Mouse (Mus musculus) embryonic facial prominence, embryonic 10.5 days (tissue): ENCODE measurements around the gene Adgrg7. TPM values are rescaled to one million over a fixed set of nuclear protein-coding genes. Genes with fewer than 3 reads are reported as not detected.

Experiments
- DNase-seq: peaks from one replicate; pipeline ENCODE4 v3.0.0-alpha.2; 2017; ENCODE audit warnings: low spot score
- H3K27ac ChIP-seq: fragments of 300-500 bp; sonication (generic); replicated peaks from 2 replicates; pipeline ENCODE4 v1.5.1; 2016; ENCODE audit warnings: mild to moderate bottlenecking
- H3K27me3 ChIP-seq: fragments of 300-500 bp; sonication (generic); replicated peaks from 2 replicates; pipeline ENCODE4 v1.6.1; 2016; ENCODE audit warnings: low read depth, mild to moderate bottlenecking; ENCODE audit not compliant: poor library complexity, severe bottlenecking
- H3K36me3 ChIP-seq: fragments of 300-500 bp; sonication (generic); replicated peaks from 2 replicates; pipeline ENCODE4 v1.6.1; 2016; ENCODE audit warnings: mild to moderate bottlenecking, moderate library complexity
- H3K4me1 ChIP-seq: fragments of 300-500 bp; sonication (generic); 2 replicates; pipeline ENCODE4 v1.6.1; 2016
- H3K4me3 ChIP-seq: fragments of 300-500 bp; sonication (generic); 2 replicates; pipeline ENCODE4 v1.5.1; 2016; ENCODE audit warnings: mild to moderate bottlenecking, moderate library complexity
- H3K9me3 ChIP-seq: fragments of 300-500 bp; sonication (generic); 2 replicates; pipeline ENCODE4 v1.6.1; 2016; ENCODE audit warnings: mild to moderate bottlenecking
- WGBS: fragments of 180-500 bp; shearing (Covaris S2); methylation state at CpG from one replicate; pipeline ENCODE4 v1.1.7; 2016; 5-methylcytosine and 5-hydroxymethylcytosine counted together
- polyA plus RNA-seq: library from polyadenylated mRNA; unstranded; fragments of >200 nt; fragmentation: Nextera tagmentation; extraction: Ambion mirVana; gene quantifications from 2 replicates; pipeline ENCODE4 v1.2.1, GENCODE M21; 2016

Gene Adgrg7
- not detected in 2 replicates for polyA plus RNA-seq

- H3K9me3 ChIP-seq: no peaks in the 10 kb centered on the region
- H3K4me3 ChIP-seq: no peak within 1 kb of the TSS
- no peaks in the 10 kb centered on the region for H3K36me3 ChIP-seq
- no peak for DNase-seq
- no peaks in the 10 kb centered on the region for H3K27me3 ChIP-seq
- no peaks in the 10 kb centered on the region for H3K4me1 ChIP-seq
- no peak within 1 kb of the TSS for H3K27ac ChIP-seq
- WGBS: 83% methylated on average over 8 of the region's 8 CpGs
These were observed at the start of gene Adgrg7 for GRCm38 (mm10) chr16:56795481-56796139. Adgrg7 (minus strand) TSS chr16:56795855.

- no peaks in the 10 kb centered on the region for H3K4me1 ChIP-seq
- no peaks in the 10 kb centered on the region for H3K9me3 ChIP-seq
- DNase-seq: no peak
- no peaks in the 10 kb centered on the region for H3K36me3 ChIP-seq
- no peak overlapping the region for H3K27ac ChIP-seq
- no peak overlapping the region for H3K4me3 ChIP-seq
- H3K27me3 ChIP-seq: no peaks in the 10 kb centered on the region
- 91% methylated on average over 5 of the region's 5 CpGs for WGBS
These were observed 47.3 kb upstream of the Adgrg7 start for GRCm38 (mm10) chr16:56842988-56843387.

- no peaks in the 10 kb centered on the region for H3K36me3 ChIP-seq
- H3K9me3 ChIP-seq: no peaks in the 10 kb centered on the region
- no peak overlapping the region for H3K27ac ChIP-seq
- 94% methylated on average over 1 of the region's 1 CpGs for WGBS
- H3K4me1 ChIP-seq: no peaks in the 10 kb centered on the region
- no peak for DNase-seq
- H3K27me3 ChIP-seq: no peaks in the 10 kb centered on the region
- H3K4me3 ChIP-seq: no peak overlapping the region
These were observed 37.7 kb upstream of the Adgrg7 start for GRCm38 (mm10) chr16:56833312-56833711.

GRCm38 (mm10) chr16:56831986-56832385, 36.3 kb upstream of the Adgrg7 start:
- H3K4me1 ChIP-seq: no peaks in the 10 kb centered on the region
- H3K27me3 ChIP-seq: no peaks in the 10 kb centered on the region
- H3K36me3 ChIP-seq: no peaks in the 10 kb centered on the region
- 83% methylated on average over 2 of the region's 2 CpGs for WGBS
- H3K27ac ChIP-seq: no peak overlapping the region
- no peaks in the 10 kb centered on the region for H3K9me3 ChIP-seq
- no peak for DNase-seq
- H3K4me3 ChIP-seq: no peak overlapping the region

GRCm38 (mm10) chr16:56801370-56802109, 5.9 kb upstream of the Adgrg7 start:
- no peak overlapping the region for H3K27ac ChIP-seq
- no peaks in the 10 kb centered on the region for H3K9me3 ChIP-seq
- H3K36me3 ChIP-seq: no peaks in the 10 kb centered on the region
- no peak for DNase-seq
- no peaks in the 10 kb centered on the region for H3K4me1 ChIP-seq
- 87% methylated on average over 6 of the region's 6 CpGs for WGBS
- H3K4me3 ChIP-seq: no peak overlapping the region
- no peaks in the 10 kb centered on the region for H3K27me3 ChIP-seq

GRCm38 (mm10) chr16:56800946-56801345, 5.3 kb upstream of the Adgrg7 start:
- Histone ChIP-seq H3K4me1 (no peaks in the 10 kb centered on the region), H3K36me3 (no peaks in the 10 kb centered on the region), H3K4me3 (no peak overlapping the region), H3K27ac (no peak overlapping the region), H3K27me3 (no peaks in the 10 kb centered on the region), H3K9me3 (no peaks in the 10 kb centered on the region)
- WGBS: 87% methylated on average over 7 of the region's 7 CpGs
- no peak for DNase-seq

- DNase-seq: no peak
These were observed 4.8 kb upstream of the Adgrg7 start for GRCm38 (mm10) chr16:56800469-56800868.

GRCm38 (mm10) chr16:56799541-56800029, 3.9 kb upstream of the Adgrg7 start:
- no peaks in the 10 kb centered on the region for H3K4me1 ChIP-seq
- WGBS: 83% methylated on average over 3 of the region's 3 CpGs
- H3K36me3 ChIP-seq: no peaks in the 10 kb centered on the region
- no peak overlapping the region for H3K4me3 ChIP-seq
- no peaks in the 10 kb centered on the region for H3K27me3 ChIP-seq
- H3K27ac ChIP-seq: no peak overlapping the region
- no peak for DNase-seq
- H3K9me3 ChIP-seq: no peaks in the 10 kb centered on the region

More at GRCm38 (mm10) chr16:56800469-56800868, 4.8 kb upstream of the Adgrg7 start:
- Histone ChIP-seq H3K4me3 (no peak overlapping the region), H3K9me3 (no peaks in the 10 kb centered on the region), H3K27me3 (no peaks in the 10 kb centered on the region), H3K27ac (no peak overlapping the region), H3K36me3 (no peaks in the 10 kb centered on the region), H3K4me1 (no peaks in the 10 kb centered on the region)
- 43% methylated on average over 2 of the region's 2 CpGs for WGBS

GRCm38 (mm10) chr16:56798873-56799272, 3.2 kb upstream of the Adgrg7 start:
- Histone ChIP-seq H3K4me3 (no peak overlapping the region), H3K9me3 (no peaks in the 10 kb centered on the region), H3K36me3 (no peaks in the 10 kb centered on the region), H3K27me3 (no peaks in the 10 kb centered on the region), H3K27ac (no peak overlapping the region), H3K4me1 (no peaks in the 10 kb centered on the region)
- no peak for DNase-seq
- 88% methylated on average over 7 of the region's 7 CpGs for WGBS

GRCm38 (mm10) chr16:56794383-56795144, 1.1 kb downstream of the Adgrg7 start:
- no peaks in the 10 kb centered on the region for H3K4me1 ChIP-seq
- H3K9me3 ChIP-seq: no peaks in the 10 kb centered on the region
- H3K27ac ChIP-seq: no peak overlapping the region
- 87% methylated on average over 7 of the region's 7 CpGs for WGBS
- H3K27me3 ChIP-seq: no peaks in the 10 kb centered on the region
- no peaks in the 10 kb centered on the region for H3K36me3 ChIP-seq
- DNase-seq: no peak
- H3K4me3 ChIP-seq: no peak overlapping the region

GRCm38 (mm10) chr16:56793778-56794177, 1.9 kb downstream of the Adgrg7 start:
- Histone ChIP-seq H3K4me3 (no peak overlapping the region), H3K27ac (no peak overlapping the region), H3K9me3 (no peaks in the 10 kb centered on the region), H3K36me3 (no peaks in the 10 kb centered on the region), H3K27me3 (no peaks in the 10 kb centered on the region), H3K4me1 (no peaks in the 10 kb centered on the region)
- no peak for DNase-seq
- 86% methylated on average over 1 of the region's 1 CpGs for WGBS

- Histone ChIP-seq H3K4me1 (no peaks in the 10 kb centered on the region), H3K4me3 (no peak overlapping the region), H3K27ac (no peak overlapping the region), H3K27me3 (no peaks in the 10 kb centered on the region), H3K9me3 (no peaks in the 10 kb centered on the region), H3K36me3 (no peaks in the 10 kb centered on the region)
- WGBS: 92% methylated on average over 2 of the region's 2 CpGs
- no peak for DNase-seq
These were observed 9.7 kb downstream of the Adgrg7 start for GRCm38 (mm10) chr16:56785943-56786342.
